Mouse (Mus musculus) c-Kit-negative CD71-positive TER-119-positive erythroid progenitor cells, embryonic 14.5 days (primary cell): ENCODE results near the gene Pdcl3.

ENCODE experiments used
- DNase-seq: peaks from one replicate; pipeline ENCODE4 v3.0.0-alpha.2; 2013; ENCODE audit warnings: low read depth, low spot score

The Pdcl3 gene

GRCm38 (mm10) chr1:38985308-38985707 is at the start of gene Pdcl3:
Pdcl3 (plus strand) TSS chr1:38985608.
- DNase-seq: no peak

DNA sequence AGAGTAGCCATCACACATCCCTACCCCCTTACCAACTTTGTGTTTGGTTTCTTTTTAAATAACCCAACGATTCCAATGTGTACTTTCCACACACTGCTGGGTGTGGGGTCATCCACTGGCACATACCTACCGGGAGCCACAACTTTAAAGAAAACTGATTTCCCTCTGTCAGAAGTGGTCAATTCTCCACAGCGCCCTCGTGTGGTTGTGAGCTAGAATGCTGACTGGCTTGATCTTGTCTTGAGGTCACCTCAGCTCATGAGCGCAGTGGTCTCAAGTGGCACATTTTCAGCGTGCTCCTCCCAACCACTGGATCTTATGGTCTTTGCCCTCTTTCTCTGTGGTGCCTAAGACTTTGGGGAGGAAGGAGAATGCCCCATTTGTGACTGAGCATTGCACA is 48.6 kb upstream of the Pdcl3 start:
- DNase-seq: peak; percentile 21

DNA sequence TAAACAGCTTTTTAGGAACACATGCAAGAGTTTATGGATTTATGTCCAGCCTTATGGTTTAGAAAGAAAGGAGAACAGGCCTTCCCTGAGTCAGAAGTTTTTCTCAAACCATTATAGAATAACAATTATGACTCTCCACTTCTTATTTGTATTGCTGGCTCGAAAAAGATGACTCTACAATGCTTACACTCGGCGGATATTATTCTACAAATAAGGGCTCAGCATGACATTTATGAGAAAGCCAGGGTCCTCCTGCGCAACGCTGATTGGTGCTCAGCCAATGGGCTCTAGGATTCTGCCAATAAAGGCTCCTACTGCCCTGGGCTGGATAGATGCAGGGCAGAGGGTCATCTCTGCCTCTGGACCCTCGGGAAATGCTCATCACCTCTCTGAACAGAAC is 46.6 kb upstream of the Pdcl3 start, which contains the start of gene Nms:
TSS of gene Nms (plus strand) at position 301 of the 400 bp plus-strand sequence.
- no peak for DNase-seq

DNA sequence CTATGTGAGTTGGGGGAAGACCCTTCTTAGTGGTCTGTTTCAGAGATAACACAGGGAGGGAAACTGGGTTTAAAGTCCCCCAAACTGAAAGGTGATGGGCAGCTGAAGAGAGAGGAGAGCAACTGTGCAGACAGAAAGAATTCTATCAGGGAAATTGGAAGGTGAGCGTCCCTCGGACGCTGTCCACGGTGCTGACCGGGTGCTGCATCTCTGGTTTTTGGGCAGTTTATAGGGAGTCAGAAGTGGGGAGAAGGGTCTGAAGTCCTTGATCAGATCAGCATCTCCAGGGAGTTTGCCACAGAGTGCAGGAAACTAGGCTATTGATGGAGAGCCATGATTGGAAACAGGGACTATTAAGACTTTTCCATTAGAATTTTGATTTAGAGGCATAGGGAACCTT is 45.8 kb upstream of the Pdcl3 start:
- DNase-seq: no peak

GRCm38 (mm10) chr1:38956457-38956856 is 29.0 kb upstream of the Pdcl3 start:
- DNase-seq: no peak

- DNase-seq: no peak
These were observed 16.3 kb upstream of the Pdcl3 start for GRCm38 (mm10) chr1:38969116-38969515.

DNA sequence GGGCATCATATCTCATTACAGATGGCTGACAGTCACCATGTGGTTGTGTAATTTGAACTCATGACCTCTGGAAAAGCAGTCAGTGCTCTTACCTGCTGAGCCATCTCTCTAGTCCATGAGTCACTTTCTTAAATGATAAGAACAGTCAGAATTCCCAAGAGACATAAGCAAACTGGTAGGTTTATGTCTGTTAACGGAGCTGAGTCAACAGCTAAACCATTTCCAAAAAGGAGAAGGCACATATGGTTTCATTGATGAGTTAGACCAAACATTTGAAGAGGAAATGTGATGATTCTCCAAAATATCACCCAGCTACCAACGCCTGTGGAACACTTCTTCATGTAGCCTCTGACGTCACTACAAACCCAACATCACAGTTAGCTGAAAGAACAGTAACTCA is 13.7 kb upstream of the Pdcl3 start:
- DNase-seq: no peak

DNA sequence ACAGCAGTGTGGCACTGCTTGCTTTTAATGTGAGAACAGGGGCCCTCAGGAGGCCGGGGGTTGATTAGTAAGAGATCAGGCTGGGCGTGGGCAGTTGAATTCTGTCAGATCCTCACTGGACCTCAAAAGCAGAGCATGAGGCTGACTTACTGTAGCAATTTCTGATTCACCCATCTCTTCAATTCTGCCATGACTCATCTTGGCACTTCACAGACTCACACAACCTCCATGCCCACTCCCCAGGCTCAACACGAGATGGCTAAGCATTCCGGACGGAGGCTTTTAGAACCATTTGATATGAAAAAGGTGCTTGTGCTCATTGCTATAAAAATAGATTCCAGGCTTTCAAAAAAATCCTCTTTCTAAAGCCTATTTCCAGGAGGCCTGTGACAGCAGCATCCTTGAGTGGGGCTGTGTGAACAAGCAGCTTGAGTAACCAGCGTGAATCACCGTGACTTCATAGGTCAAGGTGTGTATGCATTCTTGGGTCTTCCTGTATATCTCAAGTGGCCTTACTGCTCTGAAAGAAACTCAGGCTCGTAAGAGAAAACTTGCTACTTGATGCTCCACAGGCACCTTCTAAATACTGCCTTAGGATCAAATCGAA is 12.3 kb upstream of the Pdcl3 start:
- no peak for DNase-seq

DNA sequence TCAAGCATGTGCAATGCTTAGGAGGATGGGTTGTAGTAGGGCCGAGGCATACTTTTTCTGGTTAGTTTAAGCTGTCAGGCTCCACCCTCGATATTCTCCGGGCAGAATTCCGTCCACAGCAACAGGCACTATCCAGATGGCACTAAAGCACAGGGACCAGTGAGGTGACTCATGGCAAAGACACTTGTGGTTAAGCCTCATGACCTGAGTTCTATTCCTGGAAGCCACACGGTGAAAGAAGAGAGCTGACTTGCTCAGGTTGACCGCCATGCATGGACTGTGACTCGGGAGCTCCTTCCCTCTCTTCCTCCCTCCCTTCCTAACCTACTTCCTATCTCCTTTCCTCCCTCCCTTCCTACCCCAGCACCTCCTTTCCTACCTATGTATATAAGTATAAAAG is 5.5 kb upstream of the Pdcl3 start:
- DNase-seq: no peak

- no peak for DNase-seq
These were observed 1.5 kb upstream of the Pdcl3 start for GRCm38 (mm10) chr1:38983870-38984269.

GRCm38 (mm10) chr1:38987080-38987864 is 1.9 kb downstream of the Pdcl3 start:
- peak; percentile 84 for DNase-seq

GRCm38 (mm10) chr1:38987865-38988211 is 2.4 kb downstream of the Pdcl3 start:
- no peak for DNase-seq

GRCm38 (mm10) chr1:38988357-38988756 is 2.9 kb downstream of the Pdcl3 start:
- DNase-seq: no peak

GRCm38 (mm10) chr1:38992365-38992764 is 7.0 kb downstream of the Pdcl3 start:
- no peak for DNase-seq

DNA sequence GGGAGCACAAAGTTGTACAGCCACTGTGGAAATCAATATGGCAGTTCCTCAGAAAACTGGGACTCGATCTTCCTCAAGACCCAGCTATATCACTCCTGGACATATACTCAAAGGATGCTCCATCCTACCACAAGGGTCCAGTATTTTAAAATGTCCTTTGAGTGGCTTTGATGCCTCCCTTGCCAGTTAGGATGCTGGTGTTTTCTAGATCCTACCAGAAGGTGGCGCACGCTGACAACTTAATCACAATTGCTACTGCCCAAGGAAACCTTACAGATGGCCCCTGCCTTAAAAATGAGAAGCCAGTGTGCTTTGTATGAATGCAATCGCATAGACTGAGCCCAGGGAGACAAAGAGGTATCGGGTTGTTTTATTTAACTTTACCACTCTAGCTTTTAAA is 15.7 kb downstream of the Pdcl3 start:
- peak; percentile 12 for DNase-seq

GRCm38 (mm10) chr1:39005751-39006354 is 20.4 kb downstream of the Pdcl3 start:
- no peak for DNase-seq

DNA sequence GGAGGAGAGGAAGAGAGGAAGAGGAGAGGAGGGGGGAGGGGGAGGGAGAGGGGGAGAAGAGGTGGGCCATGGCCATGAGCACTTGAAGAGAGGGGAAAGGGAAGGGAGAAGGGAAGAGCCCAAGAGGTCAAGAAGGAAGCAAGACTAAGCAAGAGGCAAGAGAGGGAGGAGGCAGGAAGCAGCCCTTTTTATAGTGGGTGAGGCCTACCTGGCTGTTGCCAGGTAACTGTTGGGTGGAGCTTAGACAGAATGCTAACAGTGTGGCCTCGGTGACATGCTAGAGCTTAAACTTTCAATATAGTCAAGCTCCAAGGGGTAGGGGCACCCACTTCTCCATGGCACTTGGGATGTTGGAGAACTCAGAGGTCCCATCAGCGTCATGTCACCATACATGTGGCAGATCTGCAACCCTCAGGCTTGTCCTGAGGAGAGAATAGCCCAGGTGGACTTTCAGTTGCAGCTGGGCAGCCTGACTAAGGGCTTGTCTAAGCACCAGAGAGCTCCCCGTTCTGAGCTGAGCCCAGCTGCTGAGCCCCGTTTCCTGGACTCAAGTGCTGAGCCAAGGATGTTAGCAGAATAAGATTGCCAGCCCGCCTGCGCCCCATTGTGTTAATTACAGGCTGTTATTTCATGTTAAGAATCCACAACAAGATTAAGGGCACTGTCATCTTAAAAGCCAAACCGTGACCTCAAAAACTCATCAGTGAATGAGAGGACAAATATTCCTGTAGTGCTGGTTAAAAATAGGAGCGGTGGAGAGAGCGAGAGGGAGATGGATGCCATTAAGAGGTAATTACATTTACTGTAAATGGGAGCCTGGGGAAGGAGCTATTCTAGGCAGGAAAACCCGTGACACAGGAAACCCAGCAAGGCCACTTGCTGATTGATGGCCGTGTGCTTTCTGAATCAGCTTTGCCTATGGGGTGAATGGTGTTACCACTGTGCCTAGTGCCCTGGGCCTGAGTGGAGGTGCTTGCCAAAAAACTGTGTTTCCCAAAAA is 21.7 kb downstream of the Pdcl3 start:
- DNase-seq: no peak

GRCm38 (mm10) chr1:39010583-39011021 is 25.2 kb downstream of the Pdcl3 start:
- no peak for DNase-seq

GRCm38 (mm10) chr1:39012576-39012975 is 27.2 kb downstream of the Pdcl3 start:
- no peak for DNase-seq

DNA sequence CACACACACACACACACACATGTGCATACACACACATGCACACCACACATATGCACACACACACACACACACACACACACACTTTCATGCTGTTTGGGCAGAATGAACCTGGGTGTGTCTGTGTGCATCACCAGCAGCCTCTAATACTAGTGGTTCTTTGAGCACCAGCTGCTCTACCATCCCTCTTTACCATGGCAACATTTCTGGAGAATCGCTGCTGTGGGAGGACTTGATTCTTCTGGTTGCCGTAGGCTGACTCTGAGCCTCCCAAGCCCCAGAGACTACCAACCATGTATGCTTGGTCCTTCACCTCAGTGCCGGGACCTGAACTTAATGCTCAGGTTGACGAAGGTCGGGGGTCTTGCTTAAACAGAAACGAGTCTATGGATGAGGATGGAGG is 28.4 kb downstream of the Pdcl3 start:
- DNase-seq: no peak

GRCm38 (mm10) chr1:39015529-39015928 is 30.1 kb downstream of the Pdcl3 start:
- DNase-seq: no peak

GRCm38 (mm10) chr1:39017871-39018270 is 32.5 kb downstream of the Pdcl3 start:
- no peak for DNase-seq
